29 mouse cellular contexts compared by ENCODE assay signal in the genomic region with DNA sequence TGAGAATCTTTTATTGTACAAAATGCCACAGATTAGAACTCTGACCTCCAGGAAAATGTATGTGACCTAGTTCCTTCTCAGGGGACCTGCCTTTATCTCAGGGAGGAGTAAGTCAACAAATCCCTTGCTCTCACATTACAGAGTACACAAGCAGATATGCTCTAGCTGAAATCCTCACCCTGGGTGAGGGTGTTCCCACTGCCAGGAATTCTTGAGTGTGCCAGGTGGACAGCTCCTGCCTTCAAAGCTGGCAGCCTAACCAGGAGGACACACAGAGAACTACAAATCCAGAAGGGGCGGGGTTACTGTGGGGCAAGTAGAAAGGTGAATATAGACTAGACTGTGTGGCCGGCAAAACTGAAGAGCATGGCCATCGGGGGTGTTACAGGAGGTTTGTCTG.
DNase-seq lines count a peak whose midpoint lies in the region; ATAC-seq and TF ChIP-seq lines count a peak whose summit lies in the region.
"Had no signal": no experiment of that assay in that cellular context is flagged by ENCODE, and none has a peak within 500 bp of the region (broad histone marks: within the 10 kb centered on the region; RNA-seq: fewer than 3 reads in every experiment).

No protein-coding gene starts in this region.

- 86% methylated on average over 3 of the region's 3 CpGs for WGBS in intestine, embryonic 15.5 days
- WGBS in intestine, postnatal 0 days: 77% methylated on average over 3 of the region's 3 CpGs
- 84% methylated on average over 3 of the region's 3 CpGs for WGBS in intestine, embryonic 16.5 days
- 80% methylated on average over 3 of the region's 3 CpGs for WGBS in stomach, embryonic 15.5 days

- H3K36me3 ChIP-seq in intestine, embryonic 15.5 days: no peaks in the 10 kb centered on the region
- H3K36me3 ChIP-seq in intestine, postnatal 0 days (ENCODE audit: control insufficient read depth, insufficient read depth): no peaks in the 10 kb centered on the region
- H3K36me3 ChIP-seq in intestine, embryonic 16.5 days (ENCODE audit: control insufficient read depth, insufficient read depth, low read length): no peaks in the 10 kb centered on the region
- no peaks in the 10 kb centered on the region for H3K36me3 ChIP-seq in stomach, embryonic 15.5 days
- H3K36me3 ChIP-seq: embryonic facial prominence, embryonic 12.5 days; hindbrain, embryonic 12.5 days; limb, embryonic 12.5 days; liver, embryonic 15.5 days; midbrain, embryonic 12.5 days; neural tube, embryonic 12.5 days had no signal

- H3K4me1 ChIP-seq in intestine, embryonic 15.5 days (replicated peaks): no peaks in the 10 kb centered on the region
- H3K4me1 ChIP-seq in intestine, postnatal 0 days (replicated peaks; ENCODE audit: control insufficient read depth, insufficient read depth, low read length): no peaks in the 10 kb centered on the region
- H3K4me1 ChIP-seq in intestine, embryonic 16.5 days (ENCODE audit: control insufficient read depth, insufficient read depth, low read length): no peaks in the 10 kb centered on the region
- H3K4me1 ChIP-seq in stomach, embryonic 15.5 days: no peaks in the 10 kb centered on the region
- H3K4me1 ChIP-seq: embryonic facial prominence, embryonic 12.5 days; hindbrain, embryonic 12.5 days; limb, embryonic 12.5 days; liver, embryonic 15.5 days; megakaryocyte, embryonic 14.5 days; midbrain, embryonic 12.5 days; neural tube, embryonic 12.5 days had no signal

- ATAC-seq in intestine, embryonic 15.5 days: peak; percentile 41
- ATAC-seq in intestine, postnatal 0 days: no peak
- peak; percentile 58 for ATAC-seq in intestine, embryonic 16.5 days
- ATAC-seq in stomach, embryonic 15.5 days (ENCODE audit: insufficient read depth, low FRiP score, low read depth): peak; percentile 50; the same call in 1 of the 2 replicates
- ATAC-seq: forebrain, embryonic 14.5 days; hindbrain, postnatal 0 days; Patski had no signal

- no peaks in the 10 kb centered on the region for H3K9me3 ChIP-seq in intestine, embryonic 15.5 days
- H3K9me3 ChIP-seq in intestine, postnatal 0 days (ENCODE audit: control insufficient read depth): no peaks in the 10 kb centered on the region
- H3K9me3 ChIP-seq in intestine, embryonic 16.5 days (ENCODE audit: control insufficient read depth, low read length): no peaks in the 10 kb centered on the region
- H3K9me3 ChIP-seq in stomach, embryonic 15.5 days: no peaks in the 10 kb centered on the region
- H3K9me3 ChIP-seq: embryonic facial prominence, embryonic 12.5 days; hindbrain, embryonic 12.5 days; limb, embryonic 12.5 days; liver, embryonic 15.5 days; megakaryocyte, embryonic 14.5 days; midbrain, embryonic 12.5 days; neural tube, embryonic 12.5 days had no signal

- no peak overlapping the region for H3K27ac ChIP-seq in intestine, embryonic 15.5 days
- H3K27ac ChIP-seq in intestine, postnatal 0 days (ENCODE audit: low read depth, low read length): no peak overlapping the region
- no peak overlapping the region for H3K27ac ChIP-seq in intestine, embryonic 16.5 days (ENCODE audit: low read length)
- H3K27ac ChIP-seq in stomach, embryonic 15.5 days: no peak overlapping the region
- H3K27ac ChIP-seq: embryonic facial prominence, embryonic 12.5 days; hindbrain, embryonic 12.5 days; hindbrain, postnatal 0 days; layer of hippocampus, adult 2 months; left cerebral cortex, adult 2 months; limb, embryonic 12.5 days; liver, embryonic 15.5 days; midbrain, embryonic 12.5 days; neural tube, embryonic 12.5 days had no signal

- no peak overlapping the region for H3K4me2 ChIP-seq in intestine, embryonic 15.5 days (replicated peaks)
- no peak overlapping the region for H3K4me2 ChIP-seq in intestine, postnatal 0 days (replicated peaks; ENCODE audit: low read depth)
- H3K4me2 ChIP-seq in intestine, embryonic 16.5 days (ENCODE audit: low read depth, low read length): no peak overlapping the region
- H3K4me2 ChIP-seq in stomach, embryonic 15.5 days: no peak overlapping the region
- H3K4me2 ChIP-seq: embryonic facial prominence, embryonic 12.5 days; heart, embryonic 11.5 days; hindbrain, embryonic 12.5 days; limb, embryonic 12.5 days; liver, embryonic 15.5 days; midbrain, embryonic 12.5 days; neural tube, embryonic 12.5 days had no signal

- TF ChIP-seq CTCF in intestine, postnatal 0 days (IDR thresholded peaks at IDR 0.05; ENCODE audit: low read depth): no peak

- H3K27me3 ChIP-seq in intestine, embryonic 15.5 days (replicated peaks): no peaks in the 10 kb centered on the region
- no peaks in the 10 kb centered on the region for H3K27me3 ChIP-seq in intestine, postnatal 0 days (replicated peaks; ENCODE audit: control insufficient read depth, insufficient read depth, low read length)
- H3K27me3 ChIP-seq in intestine, embryonic 16.5 days (replicated peaks; ENCODE audit: control insufficient read depth, insufficient read depth, low read length): no peaks in the 10 kb centered on the region
- H3K27me3 ChIP-seq in stomach, embryonic 15.5 days (replicated peaks): no peaks in the 10 kb centered on the region
- H3K27me3 ChIP-seq: embryonic facial prominence, embryonic 12.5 days; hindbrain, embryonic 12.5 days; limb, embryonic 12.5 days; liver, embryonic 15.5 days; midbrain, embryonic 12.5 days; neural tube, embryonic 12.5 days; Patski had no signal

- no peak overlapping the region for H3K4me3 ChIP-seq in intestine, embryonic 15.5 days (replicated peaks)
- H3K4me3 ChIP-seq in intestine, postnatal 0 days (ENCODE audit: low read depth, low read length): no peak overlapping the region
- H3K4me3 ChIP-seq in intestine, embryonic 16.5 days (ENCODE audit: low read length): no peak overlapping the region
- H3K4me3 ChIP-seq in stomach, embryonic 15.5 days (replicated peaks): no peak overlapping the region
- H3K4me3 ChIP-seq: embryonic facial prominence, embryonic 12.5 days; hindbrain, embryonic 12.5 days; layer of hippocampus, adult 2 months; left cerebral cortex, adult 2 months; limb, embryonic 12.5 days; liver, embryonic 15.5 days; megakaryocyte, embryonic 14.5 days; midbrain, embryonic 12.5 days; myocyte; neural tube, embryonic 12.5 days had no signal

- DNase-seq in cerebellum, postnatal 10 days: peak; percentile 61 to 67
- no peak for DNase-seq in cerebellum, adult 18-20 months
- DNase-seq in spleen, postnatal 14 days (ENCODE audit: low spot score in 2 of 2): no peak
- DNase-seq: adrenal gland, postnatal 36 days; embryo, embryonic 11 days; gastrocnemius, postnatal 14 days; heart, postnatal 36 days; kidney, adult 2 months; kidney, postnatal 36 days; right cerebral cortex, adult 18-20 months; spleen, adult 18-20 months had no signal

- H3K9ac ChIP-seq in intestine, embryonic 15.5 days: no peak overlapping the region
- H3K9ac ChIP-seq in intestine, postnatal 0 days (ENCODE audit: low read depth, low read length): no peak overlapping the region
- no peak overlapping the region for H3K9ac ChIP-seq in intestine, embryonic 16.5 days (ENCODE audit: low read depth, low read length)
- no peak overlapping the region for H3K9ac ChIP-seq in stomach, embryonic 15.5 days
- H3K9ac ChIP-seq: embryonic facial prominence, embryonic 12.5 days; hindbrain, embryonic 12.5 days; limb, embryonic 12.5 days; liver, embryonic 15.5 days; midbrain, embryonic 12.5 days; neural tube, embryonic 12.5 days had no signal

Comparison
In these comparisons a context has a peak if more than half of its experiments do, and no peak if none do; other contexts are left out.
1. DNase-seq: peak in cerebellum, postnatal 10 days (2 of 2); none in cerebellum, adult 18-20 months (0 of 2) and spleen, postnatal 14 days (0 of 2).